Mouse (Mus musculus) midbrain, embryonic 16.5 days (tissue): ENCODE measurements around the gene Ntrk1. TPM values are rescaled to one million over a fixed set of nuclear protein-coding genes. Genes with fewer than 3 reads are reported as not detected.

Experiments
- ATAC-seq: fragments of 200-750 bp; cut with Nextera tagmentation; 2 replicates; pipeline ENCODE4 v1.8.0; 2017; ENCODE audit warnings: moderate TSS enrichment
- H3K27ac ChIP-seq: fragments of 300-500 bp; sonication (generic); 2 replicates; pipeline ENCODE4 v1.5.1; 2014; ENCODE audit warnings: mild to moderate bottlenecking, low read length, mixed read lengths
- H3K27me3 ChIP-seq: fragments of 300-500 bp; sonication (generic); 2 replicates; pipeline ENCODE4 v1.6.1; 2014; ENCODE audit warnings: low read depth, low read length, mixed read lengths; ENCODE audit not compliant: control insufficient read depth, insufficient read depth
- H3K36me3 ChIP-seq: fragments of 300-500 bp; sonication (generic); 2 replicates; pipeline ENCODE4 v1.6.1; 2014; ENCODE audit warnings: mild to moderate bottlenecking, low read length, moderate library complexity, mixed read lengths; ENCODE audit not compliant: control insufficient read depth, insufficient read depth
- H3K4me1 ChIP-seq: fragments of 300-500 bp; sonication (generic); 2 replicates; pipeline ENCODE4 v1.6.1; 2014; ENCODE audit warnings: mild to moderate bottlenecking, low read length, mixed read lengths; ENCODE audit not compliant: control insufficient read depth, insufficient read depth
- H3K4me2 ChIP-seq: fragments of 300-500 bp; sonication (generic); 2 replicates; pipeline ENCODE4 v1.6.1; 2014; ENCODE audit warnings: mild to moderate bottlenecking, low read length, mixed read lengths
- H3K4me3 ChIP-seq: fragments of 300-500 bp; sonication (generic); 2 replicates; pipeline ENCODE4 v1.5.1; 2014; ENCODE audit warnings: low read depth, mild to moderate bottlenecking, low read length, moderate library complexity, mixed read lengths
- H3K9ac ChIP-seq: fragments of 300-500 bp; sonication (generic); 2 replicates; pipeline ENCODE4 v1.6.1; 2014; ENCODE audit warnings: low read depth, low read length, mixed read lengths
- H3K9me3 ChIP-seq: fragments of 300-500 bp; sonication (generic); replicated peaks from 2 replicates; pipeline ENCODE4 v1.6.1; 2014; ENCODE audit warnings: mild to moderate bottlenecking, low read length, mixed read lengths; ENCODE audit not compliant: control insufficient read depth, poor library complexity, severe bottlenecking
- WGBS: fragments of 180-500 bp; shearing (Covaris S2); extraction: QIAGEN DNeasy Blood & Tissue Kit; methylation state at CpG from one replicate; pipeline ENCODE4 v1.1.7; 2014; 5-methylcytosine and 5-hydroxymethylcytosine counted together
- polyA plus RNA-seq: library from polyadenylated mRNA; unstranded; fragments of >200 nt; fragmentation: Nextera tagmentation; extraction: Ambion mirVana; gene quantifications from 2 replicates; pipeline ENCODE4 v1.2.1, GENCODE M21; 2015

Ntrk1 gene
- polyA plus RNA-seq, 1 experiment from 2014 or later = 1.4 TPM

- Histone ChIP-seq H3K36me3 (peaks cover 56% of the 10 kb centered on the region), H3K27ac (no peak overlapping the region), H3K9ac (no peak overlapping the region), H3K9me3 (no peaks in the 10 kb centered on the region), H3K4me2 (no peak overlapping the region), H3K4me1 (no peaks in the 10 kb centered on the region), H3K4me3 (no peak overlapping the region), H3K27me3 (no peaks in the 10 kb centered on the region)
- 89% methylated on average over 11 of the region's 11 CpGs for WGBS
- no peak for ATAC-seq
These were observed 60.8 kb downstream of the Ntrk1 start for GRCm38 (mm10) chr3:87733984-87734761.

- H3K4me2 ChIP-seq = no peak overlapping the region
- WGBS = 84% methylated on average over 4 of the region's 4 CpGs
These were observed 61.9 kb downstream of the Ntrk1 start for GRCm38 (mm10) chr3:87733098-87733497.

GRCm38 (mm10) chr3:87728696-87729095 is 66.3 kb downstream of the Ntrk1 start:
- Histone ChIP-seq H3K4me1 (no peaks in the 10 kb centered on the region), H3K27ac (no peak overlapping the region), H3K4me3 (no peak overlapping the region), H3K4me2 (no peak overlapping the region), H3K9ac (no peak overlapping the region), H3K9me3 (no peaks in the 10 kb centered on the region), H3K27me3 (no peaks in the 10 kb centered on the region), H3K36me3 (peaks cover 48% of the 10 kb centered on the region)
- no peak for ATAC-seq
- 93% methylated on average over 6 of the region's 6 CpGs for WGBS

More at GRCm38 (mm10) chr3:87733098-87733497, 61.9 kb downstream of the Ntrk1 start:
- Histone ChIP-seq H3K9ac (no peak overlapping the region), H3K27me3 (no peaks in the 10 kb centered on the region), H3K4me3 (no peak overlapping the region), H3K9me3 (no peaks in the 10 kb centered on the region), H3K4me1 (no peaks in the 10 kb centered on the region), H3K27ac (no peak overlapping the region), H3K36me3 (peaks cover 53% of the 10 kb centered on the region)
- ATAC-seq = no peak

Other genes starting within 250 kb of the Ntrk1 start
- gene Arhgef11, start 177.6 kb downstream of the Ntrk1 start, polyA plus RNA-seq = 26.2 and 26.5 TPM in 2 replicates
- gene Lrrc71, start 46.5 kb downstream of the Ntrk1 start, polyA plus RNA-seq = 1.3 TPM in 2 replicates
- gene Insrr, start 1.8 kb upstream of the Ntrk1 start, polyA plus RNA-seq = 0.43 and 0.86 TPM in 2 replicates
- 6.6 and 6.7 TPM in 2 replicates for gene Pear1, start 29.1 kb upstream of the Ntrk1 start, polyA plus RNA-seq
- gene Sh2d2a, start 51.6 kb upstream of the Ntrk1 start, polyA plus RNA-seq = not detected in 2 replicates
- 15.3 and 16.3 TPM in 2 replicates for gene Prcc, start 90.4 kb upstream of the Ntrk1 start, polyA plus RNA-seq
- 144 and 154 TPM in 2 replicates for gene Hdgf, start 111.2 kb upstream of the Ntrk1 start, polyA plus RNA-seq
- 47.8 and 51.6 TPM in 2 replicates for gene Mrpl24, start 124.3 kb upstream of the Ntrk1 start, polyA plus RNA-seq
- 24.9 and 28.6 TPM in 2 replicates for gene Isg20l2, start 135.2 kb upstream of the Ntrk1 start, polyA plus RNA-seq
- gene Rrnad1, start 135.6 kb upstream of the Ntrk1 start, polyA plus RNA-seq = 20.5 and 23.2 TPM in 2 replicates
- gene Crabp2, start 153.5 kb upstream of the Ntrk1 start, polyA plus RNA-seq = 42.5 and 44.4 TPM in 2 replicates
- gene Nes, start 175.9 kb upstream of the Ntrk1 start, polyA plus RNA-seq = 14.1 and 21.8 TPM in 2 replicates
- gene Bcan, start 205.1 kb upstream of the Ntrk1 start, polyA plus RNA-seq = 51.5 and 96.9 TPM in 2 replicates
- gene Hapln2, start 232.4 kb upstream of the Ntrk1 start, polyA plus RNA-seq = 0.37 and 0.74 TPM in 2 replicates
- 30.4 and 35.9 TPM in 2 replicates for gene Gpatch4, start 247.9 kb upstream of the Ntrk1 start, polyA plus RNA-seq